Mouse (Mus musculus) cortical plate, adult 2 months (tissue): ENCODE data around the gene Cntnap4. TPM values are rescaled to one million over a fixed set of nuclear protein-coding genes. Genes with fewer than 3 reads are reported as not detected.

Experiments
- H3K27ac ChIP-seq: fragments of 200-500 bp; 2 replicates; pipeline ENCODE4 v1.5.1; 2012; ENCODE audit warnings: low read length, control low read depth, inconsistent platforms; ENCODE audit not compliant: insufficient read depth
- H3K4me1 ChIP-seq: fragments of 200-500 bp; 2 replicates; pipeline ENCODE4 v1.6.1; 2011; ENCODE audit warnings: low read length; ENCODE audit not compliant: control insufficient read depth, insufficient read depth
- H3K4me3 ChIP-seq: fragments of 200-500 bp; 2 replicates; pipeline ENCODE4 v1.5.1; 2011; ENCODE audit warnings: mild to moderate bottlenecking, low read length, control low read depth; ENCODE audit not compliant: insufficient read depth
- CTCF ChIP-seq: fragments of 200-500 bp; IDR thresholded peaks from 2 replicates; pipeline ENCODE4 v1.5.1; 2011; ENCODE audit warnings: mild to moderate bottlenecking, control low read depth, low read length; ENCODE audit not compliant: insufficient read depth; ENCODE audit errors: extremely low read depth
- POLR2A ChIP-seq: fragments of 200-500 bp; IDR thresholded peaks from 2 replicates; pipeline ENCODE4 v1.6.1; 2011; ENCODE audit warnings: mild to moderate bottlenecking, low read length, control low read depth; ENCODE audit not compliant: insufficient read depth; ENCODE audit errors: extremely low read depth
- polyA plus RNA-seq: library from polyadenylated mRNA; depleted of rRNA; stranded (reverse); fragments of >200 nt; gene quantifications from 2 replicates; pipeline ENCODE4 v1.2.3, GENCODE M21; 2012

Cntnap4 gene
- polyA plus RNA-seq, 1 experiment: 8.8 TPM

GRCm38 (mm10) chr8:112599975-112600374 is 30.1 kb downstream of the Cntnap4 start:
- Histone ChIP-seq H3K4me1 (no peaks in the 10 kb centered on the region), H3K27ac (no peak overlapping the region), H3K4me3 (no peak overlapping the region)
- TF ChIP-seq CTCF (no peak), POLR2A (no peak)

GRCm38 (mm10) chr8:112601150-112601549 is 31.3 kb downstream of the Cntnap4 start:
- Histone ChIP-seq H3K27ac (no peak overlapping the region), H3K4me3 (no peak overlapping the region), H3K4me1 (no peaks in the 10 kb centered on the region)
- TF ChIP-seq CTCF: no peak
- TF ChIP-seq POLR2A: no peak

DNA sequence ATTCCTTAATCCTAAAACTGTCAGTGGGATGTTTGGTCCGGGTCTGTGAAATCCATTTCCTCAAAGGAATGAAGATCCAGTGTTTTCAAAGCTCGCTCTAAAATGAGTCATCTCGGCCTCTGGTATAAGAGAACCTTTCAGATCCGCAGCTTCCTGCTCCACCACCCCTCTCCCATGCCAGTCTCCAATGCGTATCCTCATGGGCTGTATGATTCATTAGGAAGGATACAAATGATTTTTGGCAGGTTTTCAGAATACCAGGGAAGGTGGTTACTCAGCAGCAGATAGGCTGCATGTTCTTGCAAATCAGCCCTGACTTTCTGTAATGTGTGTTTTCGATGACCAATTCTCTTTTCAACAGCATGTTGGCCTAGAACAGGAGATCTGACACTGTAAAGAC is 40.3 kb downstream of the Cntnap4 start:
- Histone ChIP-seq H3K27ac (no peak overlapping the region), H3K4me3 (no peak overlapping the region), H3K4me1 (no peaks in the 10 kb centered on the region)
- no peak for TF ChIP-seq POLR2A

DNA sequence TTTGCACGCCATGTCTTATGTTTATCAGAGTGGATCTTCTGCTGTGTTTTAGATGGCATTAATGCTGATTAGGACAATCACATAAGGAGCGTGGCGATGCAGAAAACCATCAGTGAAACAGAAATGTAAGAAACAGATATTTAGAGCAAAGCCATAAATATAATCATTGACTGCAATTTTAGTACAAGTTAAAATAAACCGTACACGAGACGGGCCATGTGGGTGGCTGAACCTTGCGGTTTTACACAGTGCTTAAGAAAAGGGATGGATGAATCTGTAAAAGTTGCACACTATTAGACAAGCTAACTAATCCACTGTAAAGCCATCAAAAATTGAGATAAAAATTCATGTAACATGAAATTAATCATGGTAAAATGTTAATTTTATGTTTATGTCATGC is 58.9 kb downstream of the Cntnap4 start:
- TF ChIP-seq POLR2A (no peak), CTCF (no peak)
- no peak overlapping the region for H3K27ac ChIP-seq
- no peak overlapping the region for H3K4me3 ChIP-seq
- no peaks in the 10 kb centered on the region; the same call in 1 of the 2 replicates for H3K4me1 ChIP-seq

DNA sequence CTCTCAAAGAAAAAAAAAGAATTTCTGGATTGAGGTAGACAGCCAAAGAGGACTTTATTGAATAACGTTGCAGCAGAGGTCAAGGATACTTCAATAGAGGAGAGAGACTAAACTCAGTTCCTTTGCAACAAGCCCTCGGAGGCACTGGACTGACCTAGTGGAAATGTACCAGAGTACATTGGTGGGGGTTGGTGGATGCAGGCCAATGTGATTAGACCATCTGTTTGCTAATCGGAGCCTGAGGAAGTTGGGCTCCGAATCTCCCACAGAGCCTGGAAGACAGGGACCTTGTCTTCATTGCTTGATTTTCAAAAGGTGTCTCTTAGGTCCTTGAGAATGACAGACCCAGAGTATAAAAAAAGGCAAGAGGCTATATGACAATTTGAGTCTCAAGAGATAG is 82.8 kb downstream of the Cntnap4 start:
- Histone ChIP-seq H3K4me3 (no peak overlapping the region), H3K27ac (no peak overlapping the region), H3K4me1 (no peaks in the 10 kb centered on the region)
- no peak for TF ChIP-seq POLR2A
- no peak for TF ChIP-seq CTCF

DNA sequence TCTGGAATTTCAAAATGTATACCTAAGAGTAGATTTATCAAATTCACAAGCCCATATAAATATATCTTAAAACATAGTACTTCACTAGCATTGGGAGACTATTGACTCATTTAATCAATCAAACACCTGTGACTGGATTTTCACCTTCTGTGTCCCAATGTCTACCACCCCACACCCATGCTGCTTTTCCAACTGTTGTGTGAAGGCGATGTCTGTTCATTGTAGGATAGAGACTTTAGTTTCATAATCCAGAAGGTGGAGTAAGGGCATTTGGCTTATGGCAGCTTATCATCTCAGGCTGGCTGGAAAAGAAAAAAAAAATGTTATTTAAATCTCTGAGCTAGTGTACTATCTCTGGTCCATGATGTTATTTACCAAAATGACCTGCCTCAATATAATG is 83.4 kb downstream of the Cntnap4 start:
- Histone ChIP-seq H3K4me3 (no peak overlapping the region), H3K27ac (no peak overlapping the region), H3K4me1 (no peaks in the 10 kb centered on the region)
- no peak for TF ChIP-seq CTCF
- no peak for TF ChIP-seq POLR2A

DNA sequence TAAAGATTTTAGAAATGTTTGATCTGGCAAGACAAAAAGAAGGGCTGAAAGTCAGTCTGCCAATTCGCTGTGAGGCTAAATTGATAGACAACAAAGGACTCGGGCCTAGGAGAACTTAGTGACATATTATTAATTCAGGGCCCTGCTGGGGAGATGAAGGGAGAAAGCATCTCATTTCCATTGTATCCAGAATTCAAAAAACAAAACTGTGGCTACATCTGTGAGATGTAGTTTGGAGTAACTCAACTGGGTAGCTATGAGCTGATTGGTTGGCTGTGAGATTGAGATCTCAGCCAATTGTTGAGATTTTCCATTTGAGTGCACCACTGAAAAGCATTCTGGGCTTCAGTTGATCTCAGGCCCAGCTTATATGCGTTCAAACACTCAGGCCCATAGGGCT is 84.2 kb downstream of the Cntnap4 start:
- Histone ChIP-seq H3K27ac (no peak overlapping the region), H3K4me3 (no peak overlapping the region), H3K4me1 (no peaks in the 10 kb centered on the region)
- TF ChIP-seq POLR2A: no peak
- TF ChIP-seq CTCF: no peak

- TF ChIP-seq CTCF (no peak), POLR2A (no peak)
- Histone ChIP-seq H3K4me1 (no peaks in the 10 kb centered on the region), H3K4me3 (no peak overlapping the region), H3K27ac (no peak overlapping the region)
Measured at GRCm38 (mm10) chr8:112664067-112664466, 94.2 kb downstream of the Cntnap4 start.

- TF ChIP-seq POLR2A (no peak), CTCF (no peak)
- Histone ChIP-seq H3K27ac (no peak overlapping the region), H3K4me3 (no peak overlapping the region), H3K4me1 (no peaks in the 10 kb centered on the region)
Measured at GRCm38 (mm10) chr8:112674671-112675070, 104.8 kb downstream of the Cntnap4 start.

- TF ChIP-seq POLR2A: no peak
Measured at GRCm38 (mm10) chr8:112681757-112682156, 111.9 kb downstream of the Cntnap4 start.

DNA sequence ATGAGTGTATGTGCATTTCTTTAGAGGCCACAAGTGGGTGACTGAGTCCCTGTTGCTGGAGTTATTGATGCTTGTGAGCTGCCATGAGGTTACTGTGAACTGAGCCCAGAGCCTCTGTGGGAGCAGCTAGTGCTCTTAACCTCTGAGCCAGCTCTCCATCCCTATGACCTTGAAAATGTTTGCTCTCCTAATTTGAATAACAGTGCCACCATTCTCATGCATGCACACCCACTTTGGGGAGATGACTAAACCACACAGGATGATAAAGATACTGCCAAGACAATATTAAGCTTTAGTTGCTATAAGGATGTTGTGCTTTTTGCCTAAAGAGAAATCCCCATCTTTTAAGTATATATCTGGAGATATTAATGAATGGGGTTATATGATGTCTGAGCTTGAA is 125.9 kb downstream of the Cntnap4 start:
- Histone ChIP-seq H3K4me3 (no peak overlapping the region), H3K27ac (no peak overlapping the region), H3K4me1 (no peaks in the 10 kb centered on the region)
- TF ChIP-seq CTCF (no peak), POLR2A (no peak)

More at GRCm38 (mm10) chr8:112681757-112682156, 111.9 kb downstream of the Cntnap4 start:
- Histone ChIP-seq H3K27ac (no peak overlapping the region), H3K4me1 (no peaks in the 10 kb centered on the region; the same call in 1 of the 2 replicates), H3K4me3 (no peak overlapping the region)
